Mouse (Mus musculus): Measurements from ENCODE around the gene Gm17651.

Gm17651 gene

GRCm38 (mm10) chr3:97680631-97681320 is 6.3 kb upstream of the Gm17651 start:
- peak; percentile 60 to 62 for DNase-seq (ENCODE audit: low spot score in 2 of 2)

GRCm38 (mm10) chr3:97678416-97678815 is 3.9 kb upstream of the Gm17651 start:
- no peak for DNase-seq (ENCODE audit: low spot score in 2 of 2)

- DNase-seq (ENCODE audit: low spot score in 2 of 2): no peak
Measured at GRCm38 (mm10) chr3:97676126-97676525, 1.6 kb upstream of the Gm17651 start.

GRCm38 (mm10) chr3:97667093-97667675 is 7.3 kb downstream of the Gm17651 start:
- DNase-seq (ENCODE audit: low spot score in 2 of 2): no peak

GRCm38 (mm10) chr3:97666154-97666553 is 8.3 kb downstream of the Gm17651 start:
- DNase-seq (ENCODE audit: low spot score in 2 of 2): no peak

- no peak for DNase-seq (ENCODE audit: low spot score in 2 of 2)
Measured at GRCm38 (mm10) chr3:97665525-97665924, 9.0 kb downstream of the Gm17651 start.

GRCm38 (mm10) chr3:97661206-97661605 is 13.3 kb downstream of the Gm17651 start:
- no peak for DNase-seq (ENCODE audit: low spot score in 2 of 2)

- no peak for DNase-seq (ENCODE audit: low spot score in 2 of 2)
Measured at GRCm38 (mm10) chr3:97659746-97660145, 14.7 kb downstream of the Gm17651 start.

- DNase-seq (ENCODE audit: low spot score in 2 of 2): peak in 1 of 2 experiments; percentile 73
Measured at GRCm38 (mm10) chr3:97658426-97659193, 15.9 kb downstream of the Gm17651 start.

- DNase-seq (ENCODE audit: low spot score in 2 of 2): peak; percentile 99
Measured at GRCm38 (mm10) chr3:97657655-97658411, 16.7 kb downstream of the Gm17651 start, which contains the start of gene Prkab2. Gene Prkab2 (plus strand): TSS chr3:97658193.

GRCm38 (mm10) chr3:97654901-97655300 is 19.6 kb downstream of the Gm17651 start:
- no peak for DNase-seq (ENCODE audit: low spot score in 2 of 2)

- no peak for DNase-seq (ENCODE audit: low spot score in 2 of 2)
Measured at GRCm38 (mm10) chr3:97653781-97654180, 20.7 kb downstream of the Gm17651 start.

- no peak for DNase-seq (ENCODE audit: low spot score in 2 of 2)
Measured at GRCm38 (mm10) chr3:97651604-97652003, 22.9 kb downstream of the Gm17651 start.

- DNase-seq (ENCODE audit: low spot score in 2 of 2): no peak
Measured at GRCm38 (mm10) chr3:97649469-97649868, 25.0 kb downstream of the Gm17651 start.

- DNase-seq (ENCODE audit: low spot score in 2 of 2): no peak
Measured at GRCm38 (mm10) chr3:97649022-97649421, 25.5 kb downstream of the Gm17651 start.

GRCm38 (mm10) chr3:97648518-97648917 is 26.0 kb downstream of the Gm17651 start:
- DNase-seq (ENCODE audit: low spot score in 2 of 2): no peak

GRCm38 (mm10) chr3:97642001-97642400 is 32.5 kb downstream of the Gm17651 start:
- no peak for DNase-seq (ENCODE audit: low spot score in 2 of 2)

- no peak for DNase-seq (ENCODE audit: low spot score in 2 of 2)
Measured at GRCm38 (mm10) chr3:97641396-97641795, 33.1 kb downstream of the Gm17651 start.

- DNase-seq (ENCODE audit: low spot score in 2 of 2): no peak
Measured at GRCm38 (mm10) chr3:97634288-97634761, 40.2 kb downstream of the Gm17651 start.

- no peak for DNase-seq (ENCODE audit: low spot score in 2 of 2)
Measured at GRCm38 (mm10) chr3:97633456-97633855, 41.0 kb downstream of the Gm17651 start.

GRCm38 (mm10) chr3:97631258-97631860 is 43.1 kb downstream of the Gm17651 start:
- no peak for DNase-seq (ENCODE audit: low spot score in 2 of 2)

Measured in right cerebral cortex, postnatal 36 days (tissue).